Mouse (Mus musculus) heart, adult 8-10 months (tissue): Measurements from ENCODE around the gene Mfsd11. TPM values are rescaled to one million over a fixed set of nuclear protein-coding genes. Genes with fewer than 3 reads are reported as not detected.

Source experiments
- DNase-seq: peaks from one replicate; pipeline ENCODE4 v3.0.0; 2022; ENCODE audit warnings: low spot score
- total RNA-seq, 4 experiments: library from RNA; stranded (reverse); gene quantifications; 2 replicates each; pipeline ENCODE4 v1.2.4; 2022

The Mfsd11 gene
- 10 to 100 TPM; 27.3 to 33.6 (median 29.7) TPM for total RNA-seq

- DNase-seq, result peak; percentile 55
Measured at GRCm38 (mm10) chr11:116852291-116852890, at the start of gene Mfsd11. Gene Mfsd11 (plus strand): TSS chr11:116852440.

GRCm38 (mm10) chr11:116802709-116803108, 49.5 kb upstream of the Mfsd11 start:
- no peak for DNase-seq

GRCm38 (mm10) chr11:116806136-116807071, 45.8 kb upstream of the Mfsd11 start:
- DNase-seq, result no peak

GRCm38 (mm10) chr11:116807116-116807515, 45.1 kb upstream of the Mfsd11 start:
- DNase-seq, result no peak

GRCm38 (mm10) chr11:116807526-116807925, 44.7 kb upstream of the Mfsd11 start:
- no peak for DNase-seq

GRCm38 (mm10) chr11:116807938-116808606, 44.2 kb upstream of the Mfsd11 start:
- peak; percentile 89 for DNase-seq

- no peak for DNase-seq
Measured at GRCm38 (mm10) chr11:116808811-116809395, 43.3 kb upstream of the Mfsd11 start.

GRCm38 (mm10) chr11:116809520-116809919, 42.7 kb upstream of the Mfsd11 start:
- no peak for DNase-seq

- DNase-seq, result no peak
Measured at GRCm38 (mm10) chr11:116810528-116810927, 41.7 kb upstream of the Mfsd11 start.

- DNase-seq, result no peak
Measured at GRCm38 (mm10) chr11:116810983-116811901, 41.0 kb upstream of the Mfsd11 start.

- no peak for DNase-seq
Measured at GRCm38 (mm10) chr11:116812793-116813529, 39.3 kb upstream of the Mfsd11 start.

- DNase-seq, result no peak
Measured at GRCm38 (mm10) chr11:116813610-116814009, 38.6 kb upstream of the Mfsd11 start.

- DNase-seq, result peak; percentile 77
Measured at GRCm38 (mm10) chr11:116814076-116814883, 38.0 kb upstream of the Mfsd11 start.

- no peak for DNase-seq
Measured at GRCm38 (mm10) chr11:116814884-116815415, 37.3 kb upstream of the Mfsd11 start.

- no peak for DNase-seq
Measured at GRCm38 (mm10) chr11:116816769-116817168, 35.5 kb upstream of the Mfsd11 start.

GRCm38 (mm10) chr11:116817567-116817966, 34.7 kb upstream of the Mfsd11 start:
- DNase-seq, result no peak

- DNase-seq, result no peak
Measured at GRCm38 (mm10) chr11:116818722-116819121, 33.5 kb upstream of the Mfsd11 start.

GRCm38 (mm10) chr11:116819932-116820593, 32.2 kb upstream of the Mfsd11 start:
- no peak for DNase-seq
